Mouse (Mus musculus): ENCODE results near the gene Btbd9. TPM values are rescaled to one million over a fixed set of nuclear protein-coding genes. Genes with fewer than 3 reads are reported as not detected.

Gene Btbd9
- polyA plus RNA-seq, 1 experiment from 2014 or later: 59.7 TPM

DNA sequence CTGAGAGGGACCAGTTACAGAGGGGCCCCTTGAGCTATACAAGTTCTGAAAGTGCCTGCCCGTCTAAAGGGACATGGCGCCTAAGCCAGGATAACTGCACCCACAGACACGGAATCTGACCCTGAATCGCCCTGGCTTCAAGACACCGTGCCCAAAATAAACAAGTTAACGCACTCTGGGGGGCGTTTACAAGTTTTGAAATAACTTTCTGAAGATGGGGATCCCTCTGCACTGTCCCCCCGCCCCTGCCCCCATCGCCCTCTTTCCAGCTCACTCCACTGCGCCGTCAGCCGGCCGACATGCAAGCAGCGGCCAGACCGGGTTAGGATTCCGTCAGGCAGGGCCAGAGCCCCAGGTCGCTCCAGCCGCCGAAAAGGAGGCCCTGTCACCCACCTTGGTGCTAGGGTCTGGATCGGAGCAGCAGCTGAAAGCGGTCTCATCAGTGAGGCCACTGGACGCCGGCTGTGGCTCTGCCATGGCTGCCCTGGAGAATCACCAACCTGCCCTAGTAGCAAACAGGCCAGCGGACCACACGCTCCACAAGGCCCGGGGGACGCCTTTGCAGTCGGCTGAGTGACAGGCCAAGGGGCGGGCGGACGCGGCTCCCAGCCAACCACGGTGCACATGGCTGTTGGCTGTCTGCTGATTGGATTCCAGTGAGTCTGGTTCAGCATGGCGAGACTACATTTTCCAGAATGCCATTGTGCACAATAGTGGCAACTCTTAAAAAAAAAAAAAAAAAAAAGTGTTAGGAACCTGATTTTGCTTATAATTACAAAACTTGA, 36.0 kb upstream of the Btbd9 start:
- Histone ChIP-seq H3K36me3 (ENCODE audit: control insufficient read depth, insufficient read depth, low read length) (no peaks in the 10 kb centered on the region), H3K9ac (ENCODE audit: low read length) (peak overlapping the region; percentile 87), H3K4me2 (peak overlapping the region; percentile 50), H3K9me3 (ENCODE audit: control insufficient read depth, low read length) (no peaks in the 10 kb centered on the region), H3K4me1 (ENCODE audit: control insufficient read depth, insufficient read depth, low read length) (peaks cover 18% of the 10 kb centered on the region; the same call in 1 of the 2 replicates), H3K27ac (ENCODE audit: low read depth, low read length) (peak overlapping the region; percentile 65), H3K27me3 (ENCODE audit: control insufficient read depth, insufficient read depth, low read length) (no peaks in the 10 kb centered on the region), H3K4me3 (ENCODE audit: low read depth, low read length) (peak overlapping the region; percentile 65)
- ATAC-seq (ENCODE audit: low FRiP score) (peak; percentile 100), DNase-seq (ENCODE audit: low spot score, missing footprints) (peak; percentile 99)
- under 1% methylated on average over 34 of the region's 34 CpGs for WGBS

DNA sequence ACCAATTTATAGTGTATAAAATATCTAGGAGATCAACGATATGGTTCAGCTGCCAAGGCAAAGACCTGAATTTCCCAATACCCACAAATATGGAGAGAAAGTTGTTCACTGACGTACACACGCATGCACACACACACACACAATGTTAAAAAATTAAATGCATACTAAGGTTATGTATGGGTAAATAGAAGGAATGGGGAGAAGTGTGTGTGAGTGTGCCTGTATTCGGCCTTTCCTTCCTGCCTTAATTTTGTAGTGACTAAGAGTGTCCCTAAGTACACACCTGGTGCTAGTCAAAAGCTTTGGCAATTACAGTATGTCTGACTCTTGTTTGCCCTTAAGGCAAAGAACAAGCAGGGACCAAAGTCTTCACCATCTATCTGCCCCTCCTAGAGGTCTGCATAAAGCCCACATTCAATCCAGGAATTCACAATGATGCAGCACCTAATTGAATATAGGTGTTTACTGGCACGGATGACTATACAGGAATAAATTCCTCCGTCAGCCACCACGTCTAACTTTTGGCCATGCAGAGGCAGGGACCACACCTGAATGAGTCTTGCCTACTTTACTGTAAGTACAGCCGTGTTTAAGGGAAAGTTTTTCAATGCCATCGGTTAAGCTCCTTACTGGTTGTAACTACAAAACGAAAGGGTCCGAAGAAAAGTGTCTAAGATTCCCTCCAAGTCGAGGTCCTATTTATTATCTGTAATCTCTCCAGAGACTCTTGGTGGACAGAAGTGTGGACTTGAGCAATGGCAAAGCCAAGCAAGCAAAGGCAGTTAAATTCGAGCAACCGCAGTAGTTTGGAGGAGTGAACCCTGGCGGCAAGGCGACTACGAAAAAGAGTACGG, 35.2 kb upstream of the Btbd9 start:
- WGBS: 26% methylated on average over 18 of the region's 18 CpGs
- H3K27ac ChIP-seq (ENCODE audit: low read depth, low read length): peak overlapping the region; percentile 65; the same call in 1 of the 2 replicates
- H3K4me2 ChIP-seq: peak overlapping the region; percentile 50

DNA sequence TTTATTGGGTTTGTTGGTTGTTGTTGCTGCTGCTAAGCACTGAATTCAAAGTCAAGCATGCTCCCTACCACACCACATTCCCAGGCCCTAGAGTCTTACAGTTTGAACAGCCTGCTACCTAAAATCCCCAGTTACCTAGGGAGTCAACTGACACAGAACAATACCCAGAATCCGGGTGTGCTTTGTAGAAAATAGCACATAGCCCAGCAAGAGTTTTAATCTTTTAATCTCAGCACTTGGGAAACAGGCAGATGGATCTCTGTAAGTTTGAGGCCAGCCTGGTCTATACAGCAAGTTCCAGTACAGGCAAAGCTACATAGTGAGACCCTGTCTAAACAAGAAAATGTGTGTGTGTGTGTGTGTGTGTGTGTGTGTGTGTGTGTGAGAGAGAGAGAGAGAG, 34.5 kb upstream of the Btbd9 start:
- Histone ChIP-seq H3K4me1 (ENCODE audit: control insufficient read depth, insufficient read depth, low read length) (peaks cover 19% of the 10 kb centered on the region; the same call in 1 of the 2 replicates), H3K36me3 (ENCODE audit: control insufficient read depth, insufficient read depth, low read length) (no peaks in the 10 kb centered on the region), H3K9me3 (ENCODE audit: control insufficient read depth, low read length) (no peaks in the 10 kb centered on the region), H3K4me2 (no peak overlapping the region; the same call in 1 of the 2 replicates), H3K27me3 (ENCODE audit: control insufficient read depth, insufficient read depth, low read length) (no peaks in the 10 kb centered on the region), H3K9ac (ENCODE audit: low read length) (no peak overlapping the region), H3K27ac (ENCODE audit: low read depth, low read length) (no peak overlapping the region), H3K4me3 (ENCODE audit: low read depth, low read length) (no peak overlapping the region)
- ATAC-seq (ENCODE audit: low FRiP score) (no peak), DNase-seq (ENCODE audit: low spot score, missing footprints) (peak; percentile 76)
- 52% methylated on average over 1 of the region's 1 CpGs for WGBS

More for the DNA sequence above, 35.2 kb upstream of the Btbd9 start:
- Histone ChIP-seq H3K9ac (ENCODE audit: low read length) (peak overlapping the region; percentile 87), H3K4me3 (ENCODE audit: low read depth, low read length) (peak overlapping the region; percentile 65), H3K27me3 (ENCODE audit: control insufficient read depth, insufficient read depth, low read length) (no peaks in the 10 kb centered on the region), H3K36me3 (ENCODE audit: control insufficient read depth, insufficient read depth, low read length) (no peaks in the 10 kb centered on the region), H3K4me1 (ENCODE audit: control insufficient read depth, insufficient read depth, low read length) (peaks cover 19% of the 10 kb centered on the region; the same call in 1 of the 2 replicates), H3K9me3 (ENCODE audit: control insufficient read depth, low read length) (no peaks in the 10 kb centered on the region)
- no peak for ATAC-seq (ENCODE audit: low FRiP score)
- DNase-seq (ENCODE audit: low spot score, missing footprints): peak; percentile 66

DNA sequence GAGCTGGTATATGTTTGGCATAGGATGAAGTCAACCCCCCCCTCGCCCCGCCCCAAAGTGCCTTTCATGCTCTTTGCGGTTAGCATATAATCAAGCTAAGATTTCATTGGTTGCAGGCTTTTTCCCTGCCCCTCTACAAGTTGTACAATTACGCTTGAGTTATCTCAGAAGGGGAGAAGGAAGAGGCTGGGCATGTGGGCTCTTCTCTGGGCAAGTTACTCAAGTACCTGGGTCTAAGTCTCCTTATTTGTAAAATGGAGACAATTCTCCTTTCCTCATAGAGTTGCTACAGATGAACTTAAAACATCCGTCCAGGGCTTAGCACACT, 33.7 kb upstream of the Btbd9 start:
- no peak overlapping the region for H3K27ac ChIP-seq (ENCODE audit: low read depth, low read length)
- H3K4me1 ChIP-seq (ENCODE audit: control insufficient read depth, insufficient read depth, low read length): peaks cover 19% of the 10 kb centered on the region; the same call in 1 of the 2 replicates
- peak; percentile 45 for DNase-seq (ENCODE audit: low spot score, missing footprints)
- H3K4me3 ChIP-seq (ENCODE audit: low read depth, low read length): no peak overlapping the region
- H3K27me3 ChIP-seq (ENCODE audit: control insufficient read depth, insufficient read depth, low read length): no peaks in the 10 kb centered on the region
- no peak overlapping the region for H3K4me2 ChIP-seq
- H3K9ac ChIP-seq (ENCODE audit: low read length): no peak overlapping the region
- WGBS: 91% methylated on average over 5 of the region's 5 CpGs
- no peak for ATAC-seq (ENCODE audit: low FRiP score)
- no peaks in the 10 kb centered on the region for H3K9me3 ChIP-seq (ENCODE audit: control insufficient read depth, low read length)
- H3K36me3 ChIP-seq (ENCODE audit: control insufficient read depth, insufficient read depth, low read length): no peaks in the 10 kb centered on the region

DNA sequence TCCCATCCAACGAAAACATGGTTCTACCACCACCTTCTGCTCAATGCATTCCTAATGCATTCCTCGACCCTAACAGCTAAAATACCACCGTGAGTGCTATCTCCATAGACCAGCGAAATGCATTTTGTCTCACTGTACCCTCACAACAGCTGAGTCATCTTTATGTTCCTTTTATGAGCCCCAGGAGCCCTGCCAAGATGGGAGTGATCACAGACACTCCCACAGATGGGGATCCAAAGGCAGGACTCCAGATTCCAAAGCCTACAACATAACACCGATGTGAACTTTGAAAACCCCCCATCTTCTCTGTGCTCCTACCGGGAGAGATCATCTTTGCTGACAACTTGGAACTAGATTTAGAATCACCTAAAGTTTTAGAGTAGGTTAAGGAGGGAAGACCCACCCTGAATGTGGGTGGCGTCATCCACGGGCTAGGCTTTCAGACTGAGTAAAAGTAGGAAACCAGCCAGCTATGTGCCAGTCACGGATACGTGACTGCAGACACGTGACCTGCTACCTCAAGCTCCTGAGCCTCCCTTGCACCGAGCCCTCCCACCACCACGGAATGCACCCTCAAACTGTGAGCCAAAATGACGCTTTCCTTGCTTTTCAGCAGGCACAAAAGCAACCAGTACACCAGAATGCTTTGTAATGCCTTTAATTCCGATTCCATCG, 33.2 kb upstream of the Btbd9 start:
- no peak for ATAC-seq (ENCODE audit: low FRiP score)
- Histone ChIP-seq H3K4me3 (ENCODE audit: low read depth, low read length) (no peak overlapping the region), H3K4me1 (ENCODE audit: control insufficient read depth, insufficient read depth, low read length) (peaks cover 19% of the 10 kb centered on the region; the same call in 1 of the 2 replicates), H3K9me3 (ENCODE audit: control insufficient read depth, low read length) (no peaks in the 10 kb centered on the region), H3K4me2 (no peak overlapping the region), H3K36me3 (ENCODE audit: control insufficient read depth, insufficient read depth, low read length) (no peaks in the 10 kb centered on the region), H3K27ac (ENCODE audit: low read depth, low read length) (no peak overlapping the region), H3K27me3 (ENCODE audit: control insufficient read depth, insufficient read depth, low read length) (no peaks in the 10 kb centered on the region), H3K9ac (ENCODE audit: low read length) (no peak overlapping the region)
- 92% methylated on average over 16 of the region's 16 CpGs for WGBS
- DNase-seq (ENCODE audit: low spot score, missing footprints): peak; percentile 19

DNA sequence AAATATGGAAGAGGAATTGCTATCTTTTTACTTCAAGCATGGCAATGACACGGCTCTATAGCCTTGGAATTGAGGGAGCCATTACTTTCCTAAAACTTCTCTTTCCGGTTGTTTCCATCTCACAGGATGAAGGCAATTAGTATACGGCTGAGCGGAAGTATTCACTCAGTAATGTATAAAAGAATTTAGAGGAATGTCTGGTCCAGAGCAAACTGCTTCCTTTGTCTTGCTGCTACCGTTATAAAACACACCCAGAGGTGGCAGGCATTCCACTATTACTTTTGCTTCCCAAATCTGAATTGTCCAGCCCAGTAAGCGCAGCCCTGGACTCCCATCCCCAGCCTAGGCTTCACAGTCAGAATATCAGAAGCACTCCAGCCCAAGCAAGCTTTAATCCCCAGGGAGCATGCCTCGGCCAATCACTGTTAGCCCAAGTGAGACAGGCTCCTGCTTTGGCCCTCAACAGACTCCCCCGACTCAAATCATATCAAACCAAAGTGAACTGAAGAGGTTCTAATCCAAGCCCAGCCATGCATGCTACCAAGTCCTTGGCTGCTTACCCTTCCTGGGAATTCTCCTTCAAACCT, 31.7 kb upstream of the Btbd9 start:
- Histone ChIP-seq H3K27ac (ENCODE audit: low read depth, low read length) (no peak overlapping the region), H3K9me3 (ENCODE audit: control insufficient read depth, low read length) (no peaks in the 10 kb centered on the region)

DNA sequence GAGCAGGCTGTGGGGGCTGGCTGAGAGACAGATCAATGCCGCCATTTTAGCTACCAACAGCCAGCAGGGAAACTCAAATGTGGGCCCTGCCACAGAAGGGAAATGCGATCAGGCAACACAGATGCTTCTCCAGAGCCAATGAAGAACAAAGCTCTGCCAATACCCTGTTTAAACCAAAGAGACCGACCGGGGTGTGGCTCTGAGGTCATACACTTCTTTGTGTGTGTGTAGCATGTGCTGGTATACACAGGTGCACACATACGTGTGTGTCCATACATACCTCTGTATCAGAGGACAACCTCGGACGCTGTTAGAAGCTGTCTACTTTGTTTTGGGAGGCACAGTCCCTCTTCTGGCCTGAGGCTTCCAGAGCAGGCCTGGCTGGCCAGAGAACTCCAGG, 31.0 kb upstream of the Btbd9 start:
- Histone ChIP-seq H3K27ac (ENCODE audit: low read depth, low read length) (no peak overlapping the region), H3K27me3 (ENCODE audit: control insufficient read depth, insufficient read depth, low read length) (no peaks in the 10 kb centered on the region), H3K4me1 (ENCODE audit: control insufficient read depth, insufficient read depth, low read length) (peaks cover 19% of the 10 kb centered on the region; the same call in 1 of the 2 replicates), H3K4me3 (ENCODE audit: low read depth, low read length) (no peak overlapping the region), H3K9me3 (ENCODE audit: control insufficient read depth, low read length) (no peaks in the 10 kb centered on the region), H3K4me2 (no peak overlapping the region), H3K9ac (ENCODE audit: low read length) (no peak overlapping the region), H3K36me3 (ENCODE audit: control insufficient read depth, insufficient read depth, low read length) (peaks cover 6% of the 10 kb centered on the region; the same call in 1 of the 2 replicates)
- no peak for ATAC-seq (ENCODE audit: low FRiP score)
- peak; percentile 51 for DNase-seq (ENCODE audit: low spot score, missing footprints)
- WGBS: 87% methylated on average over 7 of the region's 7 CpGs

More for the DNA sequence above, 31.7 kb upstream of the Btbd9 start:
- Histone ChIP-seq H3K4me2 (no peak overlapping the region), H3K27me3 (ENCODE audit: control insufficient read depth, insufficient read depth, low read length) (no peaks in the 10 kb centered on the region), H3K4me3 (ENCODE audit: low read depth, low read length) (no peak overlapping the region), H3K4me1 (ENCODE audit: control insufficient read depth, insufficient read depth, low read length) (peaks cover 19% of the 10 kb centered on the region; the same call in 1 of the 2 replicates), H3K9ac (ENCODE audit: low read length) (no peak overlapping the region), H3K36me3 (ENCODE audit: control insufficient read depth, insufficient read depth, low read length) (peaks cover 3% of the 10 kb centered on the region; the same call in 1 of the 2 replicates)
- DNase-seq (ENCODE audit: low spot score, missing footprints): peak; percentile 78
- WGBS: 66% methylated on average over 8 of the region's 8 CpGs
- no peak for ATAC-seq (ENCODE audit: low FRiP score)

DNA sequence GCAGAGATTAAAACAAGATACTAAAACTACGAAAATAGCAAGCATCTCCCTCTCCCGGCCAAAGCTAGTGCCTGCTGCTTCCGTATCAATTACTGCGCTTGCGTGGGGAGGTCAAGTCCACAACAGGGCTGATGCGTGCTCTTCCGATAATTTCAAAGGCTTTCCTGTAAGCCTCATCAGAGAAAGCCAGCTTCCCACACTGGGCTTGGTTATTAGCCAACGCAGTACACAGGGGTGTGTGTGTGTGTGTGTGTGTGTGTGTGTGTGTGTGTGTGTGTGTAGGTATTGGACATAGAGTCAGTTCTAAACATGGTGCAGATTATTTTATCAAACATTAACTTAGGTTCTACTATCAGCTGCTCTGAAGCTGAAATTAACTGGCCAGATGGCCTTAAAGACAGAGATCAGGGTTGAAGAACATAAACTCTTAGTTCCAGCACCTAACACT, 30.4 kb upstream of the Btbd9 start:
- Histone ChIP-seq H3K4me1 (ENCODE audit: control insufficient read depth, insufficient read depth, low read length) (peaks cover 19% of the 10 kb centered on the region; the same call in 1 of the 2 replicates), H3K27ac (ENCODE audit: low read depth, low read length) (no peak overlapping the region), H3K4me2 (no peak overlapping the region), H3K36me3 (ENCODE audit: control insufficient read depth, insufficient read depth, low read length) (peaks cover 6% of the 10 kb centered on the region; the same call in 1 of the 2 replicates), H3K27me3 (ENCODE audit: control insufficient read depth, insufficient read depth, low read length) (no peaks in the 10 kb centered on the region), H3K9me3 (ENCODE audit: control insufficient read depth, low read length) (no peaks in the 10 kb centered on the region), H3K9ac (ENCODE audit: low read length) (no peak overlapping the region), H3K4me3 (ENCODE audit: low read depth, low read length) (no peak overlapping the region)
- ATAC-seq (ENCODE audit: low FRiP score): no peak
- WGBS: 95% methylated on average over 8 of the region's 8 CpGs
- DNase-seq (ENCODE audit: low spot score, missing footprints): no peak

Measured in midbrain, embryonic 11.5 days (tissue).